Mouse (Mus musculus): ENCODE data around the gene G430095P16Rik.

Gene G430095P16Rik

DNA sequence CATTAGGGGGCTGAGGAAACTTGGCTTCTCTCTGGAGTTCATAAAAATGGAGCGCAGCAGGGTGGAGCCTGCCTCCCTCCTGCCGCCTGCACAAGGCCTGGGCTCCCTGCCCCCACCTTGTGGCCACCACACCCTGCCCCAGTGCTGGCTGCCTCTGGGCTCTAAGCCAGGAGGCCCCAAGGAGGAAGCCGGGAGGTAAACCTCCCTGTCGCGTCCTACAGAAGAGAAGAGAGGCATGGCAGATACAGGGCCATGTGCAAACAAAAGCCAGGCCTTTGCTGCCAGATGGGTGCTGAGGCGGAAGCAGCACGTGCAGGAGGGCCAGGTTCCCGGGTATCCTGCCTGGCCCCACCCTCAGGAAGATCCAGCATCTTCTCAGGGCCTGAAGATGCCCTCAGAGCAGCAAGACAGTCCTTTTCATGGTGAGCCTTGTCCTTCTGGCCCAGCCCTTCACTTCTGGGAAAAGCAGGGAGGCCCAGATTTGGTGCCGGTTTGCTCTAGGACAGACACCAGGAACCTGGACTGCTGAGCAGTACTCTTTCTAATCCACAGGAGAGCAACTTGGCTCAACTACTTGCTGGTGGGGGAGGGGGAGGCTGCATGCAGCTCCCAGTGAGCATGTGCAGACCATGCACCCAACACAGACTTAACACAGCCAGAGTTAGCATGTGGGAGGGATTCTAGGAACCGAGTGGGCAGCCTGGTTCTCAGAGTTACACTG is at the start of gene G430095P16Rik:
G430095P16Rik (plus strand) TSS at position 158 of the 721 bp plus-strand sequence.
- peak; percentile 60 to 64 for DNase-seq

DNA sequence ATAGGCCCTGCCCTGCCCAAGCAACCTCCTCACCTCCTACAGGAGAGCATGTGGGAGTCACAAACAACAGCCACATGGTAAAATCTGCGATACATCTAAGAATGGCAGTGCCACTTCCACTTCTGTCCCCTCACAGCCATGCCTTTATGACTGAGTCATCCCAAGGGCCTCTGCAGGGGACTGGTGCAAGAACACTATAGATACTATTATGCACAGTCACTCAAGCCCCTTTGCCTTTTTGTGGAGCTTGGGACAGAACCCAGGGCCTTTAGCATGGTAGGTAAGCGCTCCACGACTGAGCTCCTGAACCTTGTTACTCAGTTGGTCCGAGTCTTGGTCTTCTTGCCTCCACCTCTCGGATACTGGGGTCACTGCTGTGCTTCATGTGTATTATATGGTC is 45.5 kb upstream of the G430095P16Rik start:
- no peak for DNase-seq

- no peak for DNase-seq
These were observed 41.3 kb upstream of the G430095P16Rik start for GRCm38 (mm10) chr8:84681476-84681875.

DNA sequence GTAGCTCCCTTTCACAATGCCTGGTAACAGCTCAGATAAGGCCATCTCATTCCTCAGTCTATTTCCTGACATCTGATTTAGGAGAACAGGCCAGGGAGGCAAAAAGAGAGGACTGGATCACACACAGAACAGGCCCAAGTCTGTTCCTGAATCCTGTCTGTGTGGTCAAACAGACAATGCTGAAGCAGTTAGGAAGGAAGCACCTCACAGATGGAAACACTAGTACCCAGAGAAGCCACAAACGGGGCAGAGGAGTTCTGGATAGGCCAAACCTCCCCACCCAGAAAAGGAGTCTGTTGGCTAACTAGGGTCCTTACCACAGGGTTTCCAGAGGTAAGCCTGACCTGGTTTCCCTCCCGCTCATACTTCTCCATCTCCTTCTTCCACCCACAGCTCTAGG is 40.5 kb upstream of the G430095P16Rik start:
- no peak for DNase-seq

DNA sequence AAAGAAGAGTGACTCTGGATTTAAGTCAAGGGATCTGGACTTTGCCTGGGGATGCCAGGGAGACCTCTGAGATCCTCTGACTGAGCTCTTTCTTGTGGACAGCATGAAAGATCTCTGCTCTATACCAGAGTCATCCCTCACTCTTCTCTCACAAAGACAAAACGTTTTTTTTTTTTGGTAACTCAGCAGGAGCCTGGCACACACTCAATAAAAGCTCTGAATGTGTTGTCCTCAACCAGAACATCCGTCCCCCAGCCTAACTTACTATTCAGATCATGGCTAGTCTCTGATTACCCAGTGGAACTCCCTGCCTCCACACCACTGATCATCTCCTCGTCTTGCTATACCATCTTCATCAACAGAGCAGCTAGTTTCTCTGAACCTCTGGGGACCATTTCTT is 38.3 kb upstream of the G430095P16Rik start:
- no peak for DNase-seq

DNA sequence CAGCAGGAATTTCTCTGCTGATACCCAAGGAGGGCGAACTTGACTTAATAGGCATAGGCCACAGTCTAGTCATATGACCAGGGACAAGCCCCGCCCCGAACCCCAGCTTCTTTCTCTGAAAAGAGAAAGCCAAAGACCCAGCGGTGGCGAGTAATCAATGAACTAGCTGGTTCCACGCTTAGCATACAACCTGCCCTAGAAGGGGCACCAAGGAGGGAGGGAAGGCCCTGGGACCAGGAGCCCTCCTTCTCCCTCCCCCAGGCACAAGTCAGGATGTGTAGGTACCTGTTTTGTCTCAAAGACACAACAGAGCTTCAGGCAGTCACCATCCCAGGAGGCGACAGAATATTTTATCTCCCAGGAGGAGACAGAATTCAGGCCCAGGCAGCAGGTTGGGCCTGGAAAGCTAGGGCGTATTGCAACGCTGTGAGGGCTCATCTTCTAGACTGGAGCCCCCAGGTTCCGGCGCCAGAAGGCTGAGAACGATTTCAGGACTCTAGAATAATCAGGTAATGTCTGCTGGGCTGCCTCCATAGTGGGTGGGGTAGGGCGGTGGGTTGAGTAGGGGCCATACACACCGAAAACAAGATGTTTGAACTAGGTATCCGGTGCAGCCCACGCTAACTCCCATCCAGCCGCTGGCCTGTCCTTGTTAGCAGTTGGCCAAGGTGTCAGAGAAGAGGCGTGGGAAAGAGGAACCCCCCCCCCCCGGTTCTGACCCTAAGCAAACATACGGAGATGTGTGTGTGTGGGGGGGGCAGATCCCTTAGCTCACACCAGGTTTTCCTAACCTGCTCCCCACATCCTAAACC is 36.4 kb upstream of the G430095P16Rik start, which contains the start of gene Trmt1:
Trmt1 (plus strand) TSS at position 117 of the 812 bp plus-strand sequence.
- no peak for DNase-seq

DNA sequence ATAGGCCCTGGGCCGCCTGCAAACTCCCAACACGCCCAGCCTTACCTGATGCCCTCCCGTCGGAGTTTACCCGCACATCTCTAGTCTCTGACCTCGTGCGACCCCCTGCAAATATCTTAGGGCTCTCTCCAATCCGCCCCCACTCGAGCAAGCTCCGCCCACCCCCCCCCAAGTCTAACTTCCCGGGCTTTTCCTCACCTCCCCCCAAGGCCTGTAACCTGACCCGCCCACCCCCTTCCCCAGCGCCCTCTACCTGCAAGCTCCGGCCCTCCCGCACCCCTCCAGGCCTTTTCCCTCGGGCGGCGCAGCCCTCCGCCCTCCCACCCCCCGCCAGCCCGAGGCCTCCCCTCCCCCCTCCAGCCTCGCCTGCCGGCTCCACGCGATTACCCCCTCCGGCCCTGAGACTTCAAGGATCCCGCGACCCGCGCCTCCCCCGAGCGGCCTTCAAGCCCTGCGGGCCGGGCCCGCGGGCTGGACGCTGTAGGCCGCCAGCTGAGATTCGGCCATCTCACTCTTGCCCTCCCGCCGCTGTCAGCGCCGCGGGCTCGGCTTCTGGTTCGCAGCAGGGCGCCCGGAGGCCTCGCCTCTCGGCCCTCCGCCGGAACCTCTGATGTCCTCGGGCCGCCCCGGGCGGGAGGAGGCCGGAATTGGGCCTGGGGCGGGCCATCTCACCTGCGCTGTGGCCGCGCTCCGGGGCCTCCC is 35.7 kb upstream of the G430095P16Rik start:
- DNase-seq = peak in 1 of 2 experiments; percentile 56

DNA sequence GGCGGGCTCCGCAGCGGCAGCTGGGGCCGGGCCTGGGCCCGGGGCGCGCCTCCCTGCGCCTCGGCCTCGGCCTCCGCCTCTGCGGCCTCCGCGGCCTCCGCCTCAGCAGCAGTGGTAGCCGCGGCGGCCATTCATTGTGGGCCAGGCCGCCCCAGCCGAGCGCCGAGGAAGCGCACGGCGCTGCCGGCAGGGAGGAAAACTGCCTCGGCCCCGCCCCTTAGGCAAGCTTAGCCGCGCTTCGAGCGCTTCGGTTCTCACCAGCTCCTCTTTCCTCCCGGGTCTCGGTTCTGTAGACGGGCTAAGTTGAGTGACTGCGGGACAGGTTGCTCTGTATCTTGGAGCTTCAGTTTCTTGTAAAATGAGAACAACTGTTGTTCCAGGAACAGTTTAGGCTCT is 35.1 kb upstream of the G430095P16Rik start, which contains the start of gene Nacc1:
Nacc1 (minus strand) TSS at position 158 of the 396 bp plus-strand sequence.
- peak; percentile 85 to 91 for DNase-seq

GRCm38 (mm10) chr8:84689091-84689915 is 33.5 kb upstream of the G430095P16Rik start:
- DNase-seq = peak; percentile 89 to 97

DNA sequence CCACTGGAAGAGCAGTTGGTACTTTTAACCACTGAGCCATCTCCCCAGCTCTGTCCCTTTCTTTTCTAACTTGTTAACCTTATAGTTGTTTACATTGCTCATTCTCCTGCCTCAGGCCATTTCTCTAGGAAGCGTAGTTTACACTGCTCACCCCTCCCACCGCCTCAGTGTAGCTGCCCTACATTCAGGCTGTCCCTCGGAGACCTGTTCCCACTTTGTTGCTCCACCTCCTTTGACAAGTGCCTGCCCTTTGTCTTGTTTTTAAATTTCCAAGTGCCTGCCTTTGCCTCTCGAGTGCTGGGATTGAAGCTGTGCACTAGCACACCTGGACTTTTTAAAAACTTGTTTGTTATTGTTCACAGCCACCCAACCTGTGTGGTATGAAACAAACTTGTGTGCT is 29.5 kb upstream of the G430095P16Rik start:
- no peak for DNase-seq

DNA sequence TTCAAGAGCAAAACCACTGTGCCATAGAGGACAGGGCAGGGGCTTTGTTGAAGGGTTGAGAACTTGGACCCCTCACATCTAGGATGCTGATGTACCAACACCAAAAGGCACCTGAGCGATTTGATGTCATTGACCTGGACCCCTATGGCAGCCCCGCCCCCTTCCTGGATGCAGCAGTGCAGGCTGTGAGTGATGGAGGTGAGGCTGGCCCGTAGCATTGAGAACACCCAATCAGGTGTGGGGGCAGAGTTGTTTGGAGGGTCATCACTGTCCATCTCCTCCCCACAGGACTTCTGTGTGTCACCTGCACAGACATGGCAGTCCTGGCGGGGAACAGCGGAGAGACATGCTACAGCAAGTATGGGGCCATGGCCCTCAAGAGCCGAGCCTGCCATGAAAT is 27.7 kb upstream of the G430095P16Rik start:
- DNase-seq = no peak

DNA sequence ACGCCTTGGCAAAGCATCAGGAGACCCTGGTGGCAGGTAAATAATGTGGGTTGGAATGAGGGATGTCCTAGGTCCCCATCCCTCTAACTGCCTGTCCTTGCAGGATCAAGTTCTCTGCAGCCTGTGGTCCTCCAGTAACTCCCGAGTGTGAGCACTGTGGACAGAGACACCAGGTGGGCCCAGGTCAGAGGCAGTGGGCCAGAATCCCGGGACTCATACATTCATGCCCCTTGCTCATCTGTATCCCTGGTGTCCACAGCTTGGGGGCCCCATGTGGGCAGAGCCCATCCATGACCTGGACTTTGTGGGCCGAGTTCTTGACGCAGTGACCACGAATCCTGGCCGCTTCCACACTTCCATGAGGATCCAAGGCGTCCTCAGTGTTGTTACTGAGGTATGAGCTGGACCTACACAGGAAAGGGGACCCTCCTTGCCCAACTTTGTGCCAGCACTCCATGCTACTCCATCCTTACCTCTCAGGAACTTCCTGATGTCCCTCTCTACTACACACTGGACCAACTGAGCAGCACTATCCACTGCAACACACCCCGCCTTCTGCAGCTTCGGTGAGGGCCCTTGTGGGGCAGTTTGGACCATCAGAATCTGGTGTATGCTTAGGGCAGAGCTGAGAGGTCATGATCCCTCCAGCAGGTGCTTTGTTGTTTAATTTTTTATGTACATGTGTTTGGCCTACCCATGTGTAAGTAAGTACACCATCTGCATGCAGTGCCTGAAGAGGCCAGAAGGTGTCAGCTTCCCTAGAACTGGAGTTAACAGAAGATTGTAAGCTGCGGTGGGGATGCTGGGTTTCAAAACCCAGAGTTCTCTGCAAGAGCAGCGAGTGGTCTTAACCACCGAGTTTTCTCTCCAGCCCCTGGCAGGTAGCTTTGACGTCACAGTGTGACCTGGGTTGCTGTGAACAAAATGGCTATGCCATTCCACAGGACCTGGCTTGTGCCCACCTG is 25.4 kb upstream of the G430095P16Rik start:
- peak; percentile 57 to 60 for DNase-seq

- DNase-seq = no peak
These were observed 24.5 kb upstream of the G430095P16Rik start for GRCm38 (mm10) chr8:84698288-84698687.

- no peak for DNase-seq
These were observed 23.8 kb upstream of the G430095P16Rik start for GRCm38 (mm10) chr8:84698929-84699401.

DNA sequence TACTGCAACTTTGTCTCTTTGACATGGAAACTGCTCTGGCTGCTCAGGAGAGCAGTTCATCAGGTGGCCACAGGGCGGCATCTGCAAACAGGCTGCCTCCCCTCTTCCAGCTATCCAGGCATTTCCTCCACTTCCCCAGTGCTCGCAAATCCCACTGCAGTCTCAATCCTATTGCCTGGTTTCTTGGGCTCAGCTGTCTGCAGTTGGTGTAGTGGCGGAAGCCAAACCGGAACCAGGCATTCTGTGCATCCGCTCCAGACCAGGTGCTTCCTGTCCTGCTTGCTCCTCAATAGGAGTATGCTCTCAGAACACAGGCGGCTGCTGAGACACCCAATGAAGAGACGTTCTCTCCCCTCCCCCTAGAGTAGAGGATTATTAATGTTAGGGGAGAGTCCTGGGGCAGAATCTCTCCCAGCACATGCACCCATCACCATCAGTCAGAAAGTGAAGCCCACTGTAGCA is 22.9 kb upstream of the G430095P16Rik start:
- peak; percentile 64 to 68 for DNase-seq

DNA sequence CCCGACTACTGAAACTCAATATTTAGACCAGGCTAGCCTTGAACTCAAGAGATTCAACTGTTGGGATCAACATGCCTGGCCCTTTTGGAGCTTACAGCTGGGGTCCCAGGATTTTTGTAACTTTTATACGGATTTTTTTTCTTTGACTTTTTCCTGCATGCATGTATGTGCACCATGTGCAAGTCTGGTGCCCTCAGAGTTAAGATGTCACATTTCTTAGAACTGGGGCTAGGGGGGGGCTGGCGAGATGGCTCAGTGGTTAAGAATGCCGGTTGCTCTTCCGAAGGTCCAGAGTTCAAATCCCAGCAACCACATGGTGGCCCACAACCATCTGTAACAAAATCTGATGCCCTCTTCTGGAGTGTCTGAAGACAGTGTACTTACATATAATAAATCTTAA is 22.3 kb upstream of the G430095P16Rik start:
- DNase-seq = no peak

GRCm38 (mm10) chr8:84700941-84701911 is 21.6 kb upstream of the G430095P16Rik start, which contains the start of gene Lyl1:
Gene Lyl1, plus strand, starts transcription at chr8:84701457.
- no peak for DNase-seq

DNA sequence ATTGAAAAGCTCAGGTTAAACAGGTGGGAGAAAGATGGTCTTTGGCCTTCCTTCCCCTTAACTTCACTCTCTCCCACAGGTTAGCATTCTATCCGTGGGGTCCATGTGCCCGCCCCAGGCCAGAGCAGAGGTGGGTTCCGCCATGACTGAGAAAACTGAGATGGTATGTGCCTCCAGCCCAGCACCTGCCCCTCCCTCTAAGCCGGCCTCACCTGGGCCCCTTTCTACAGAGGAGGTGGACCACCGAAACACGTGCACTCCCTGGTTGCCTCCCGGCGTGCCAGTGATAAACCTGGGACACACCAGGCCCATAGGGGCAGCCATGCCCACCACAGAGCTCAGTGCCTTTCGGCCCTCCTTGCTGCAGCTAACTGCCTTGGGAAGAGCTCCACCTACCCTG is 20.2 kb upstream of the G430095P16Rik start:
- peak in 1 of 2 experiments; percentile 5 for DNase-seq

DNA sequence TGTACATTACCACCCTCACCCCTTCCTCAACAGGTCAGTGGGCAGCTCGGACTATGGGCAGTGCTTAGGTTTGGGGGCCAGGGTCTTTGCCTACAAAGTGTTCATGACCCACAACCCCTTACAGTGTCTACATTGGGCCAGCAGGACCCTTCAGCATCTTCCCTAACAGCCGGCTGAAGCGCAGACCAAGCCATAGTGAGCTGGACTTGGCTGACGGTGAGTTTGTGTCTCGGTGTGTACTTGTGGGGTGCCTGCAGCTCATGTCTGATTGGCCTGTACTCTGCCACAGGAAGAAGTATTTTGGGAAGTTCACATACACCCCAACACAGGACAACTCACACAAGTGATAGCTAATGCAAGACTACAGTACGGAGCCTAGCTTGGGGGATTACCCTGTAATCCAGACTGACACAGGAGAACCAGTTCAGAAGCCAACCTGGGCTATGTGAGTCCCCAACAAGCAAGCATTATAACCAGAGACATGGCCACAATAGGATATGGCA is 19.8 kb upstream of the G430095P16Rik start:
- DNase-seq = no peak

Measured in cerebellum, postnatal 36 days (tissue).